Mouse (Mus musculus) cerebellum, adult (tissue): ENCODE results near the gene Ptms.
A peak's percentile ranks its signal among the peaks of the same experiment; 100 is the strongest.

Source experiments
- ATAC-seq: cut with Nextera tagmentation; 2 replicates; pipeline ENCODE4 v1.9.2; 2017; ENCODE audit warnings: mild to moderate bottlenecking, moderate library complexity, mixed read lengths; ENCODE audit not compliant: insufficient number of reproducible peaks, low FRiP score, low TSS enrichment

Ptms gene

DNA sequence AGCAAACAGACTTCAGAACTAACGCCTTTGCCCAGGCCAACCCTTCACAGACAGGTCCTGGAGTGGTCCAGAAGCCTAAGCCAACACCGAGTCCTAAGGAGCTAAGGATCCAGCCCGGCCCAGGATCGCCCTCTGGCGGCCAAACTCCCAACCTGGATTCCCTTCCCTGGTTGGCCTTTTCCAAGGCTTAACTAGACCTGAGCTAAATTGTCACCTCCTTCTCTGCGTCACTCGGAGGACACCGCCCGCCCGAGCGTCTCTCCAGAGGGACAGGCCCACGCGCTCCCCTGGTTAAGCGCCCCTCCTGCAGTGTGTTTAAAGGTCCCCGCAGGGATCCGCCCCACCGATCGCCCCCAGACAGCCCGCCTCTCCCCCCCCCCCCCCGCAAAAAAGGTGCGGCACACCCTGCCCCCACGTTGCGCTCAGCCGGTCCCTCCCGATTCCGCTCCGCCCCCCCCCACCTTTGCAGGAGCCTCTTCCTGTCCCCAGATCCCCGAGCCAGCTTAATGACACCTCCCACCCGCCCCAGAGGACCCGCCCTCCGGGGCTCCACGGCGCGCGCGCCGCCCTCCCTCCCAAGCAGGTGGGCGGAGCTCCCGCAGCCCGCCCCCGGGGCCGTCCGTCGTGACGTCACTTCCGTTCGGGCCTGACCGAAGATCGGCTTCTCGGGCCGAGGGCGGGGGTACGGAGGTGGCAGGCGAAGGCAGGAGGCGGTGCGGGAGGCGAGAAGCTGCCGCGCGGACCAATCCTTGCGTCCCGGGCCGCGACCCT is 11.0 kb upstream of the Ptms start, which contains the start of gene Mlf2:
Gene Mlf2, plus strand, starts transcription at position 633 of the 771 bp plus-strand sequence.
- peak; percentile 84 for ATAC-seq

GRCm38 (mm10) chr6:124930231-124930630 is 10.3 kb upstream of the Ptms start:
- ATAC-seq = 0 out of 2 replicates have a peak, but pooled peaks have one; percentile 0

GRCm38 (mm10) chr6:124925941-124926340 is 6.0 kb upstream of the Ptms start:
- no peak for ATAC-seq

GRCm38 (mm10) chr6:124925173-124925793 is 5.4 kb upstream of the Ptms start:
- ATAC-seq = no peak

DNA sequence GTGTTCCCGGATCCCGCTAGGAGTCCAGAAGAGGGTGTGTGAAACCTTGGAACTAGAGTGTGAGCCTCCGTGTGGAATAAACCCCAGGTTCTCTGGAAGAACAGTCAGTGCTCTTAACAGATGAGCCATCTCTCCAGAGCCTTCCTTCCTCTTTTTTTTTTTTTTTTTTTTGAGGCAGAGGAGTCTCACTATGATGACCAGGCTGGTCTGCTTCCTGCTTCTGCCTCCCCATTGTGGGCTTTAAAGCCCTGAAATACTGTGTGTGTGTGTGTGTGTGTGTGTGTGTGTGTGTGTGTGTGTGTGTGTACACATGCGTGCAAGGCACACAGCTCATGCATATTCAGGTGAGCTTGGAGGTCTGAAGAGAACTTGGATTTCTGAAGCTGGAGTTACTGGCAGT is 1.6 kb upstream of the Ptms start:
- ATAC-seq = no peak

DNA sequence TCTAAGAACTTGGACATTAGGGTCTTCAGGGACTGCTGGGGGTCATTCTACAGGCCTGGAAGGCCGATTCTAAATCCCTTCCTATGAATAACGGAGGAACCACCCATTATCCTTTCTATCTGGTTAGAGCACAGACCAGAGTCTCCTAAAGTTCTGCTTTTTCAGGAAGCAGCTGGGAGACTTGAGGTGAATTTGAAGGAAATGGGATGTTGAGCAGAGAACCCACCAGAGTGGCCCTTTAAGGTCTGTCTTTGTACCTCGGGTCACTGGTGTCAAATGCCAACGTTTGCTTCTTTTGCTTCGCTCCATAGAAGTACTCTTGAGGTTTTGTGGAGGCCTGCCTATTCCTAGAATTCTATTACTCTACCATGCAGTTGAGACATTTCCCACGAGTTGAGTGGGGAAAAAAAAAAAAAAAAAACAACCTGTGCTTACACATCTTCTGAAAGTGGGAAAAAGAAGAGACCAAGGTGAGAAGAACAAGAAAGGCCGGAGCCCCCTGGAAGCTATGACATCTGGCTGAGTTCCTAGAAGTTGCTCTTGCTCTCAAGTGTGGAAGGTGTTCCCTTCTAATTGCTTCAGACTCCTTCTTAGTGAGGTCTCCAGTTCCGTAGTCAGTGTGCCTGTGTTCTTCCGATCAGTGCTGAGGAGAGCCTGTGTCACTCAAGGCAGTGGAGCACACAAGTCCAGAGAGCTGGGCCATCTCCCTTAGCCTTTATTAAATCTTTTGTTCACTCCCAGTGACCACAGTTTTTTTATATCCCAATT is 599 bp upstream of the Ptms start:
- ATAC-seq = no peak

GRCm38 (mm10) chr6:124918890-124919627 is 844 bp downstream of the Ptms start:
- no peak for ATAC-seq

DNA sequence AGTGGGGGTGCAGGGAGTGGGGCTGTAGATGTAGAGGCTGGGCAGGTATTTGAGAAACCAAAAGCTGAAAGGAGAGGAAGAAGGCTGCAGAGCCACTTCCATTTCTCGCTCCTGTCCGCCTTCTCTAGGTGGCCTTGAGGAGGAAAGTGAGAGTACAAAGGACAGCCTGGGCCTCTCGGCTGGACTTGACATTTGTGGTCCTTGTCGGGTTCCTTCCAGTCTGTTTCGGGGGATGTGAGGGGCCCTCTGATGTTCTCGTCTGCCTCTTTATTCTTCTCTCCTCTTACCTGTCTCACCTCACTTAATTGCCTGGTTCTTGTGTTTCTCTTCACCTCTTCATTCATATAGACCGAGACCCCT is 1.6 kb downstream of the Ptms start:
- no peak for ATAC-seq

- ATAC-seq = peak; percentile 62
Measured at GRCm38 (mm10) chr6:124917518-124918330, 2.2 kb downstream of the Ptms start.

GRCm38 (mm10) chr6:124916695-124917517 is 3.0 kb downstream of the Ptms start:
- peak; percentile 36; the same call in 1 of the 2 replicates for ATAC-seq

DNA sequence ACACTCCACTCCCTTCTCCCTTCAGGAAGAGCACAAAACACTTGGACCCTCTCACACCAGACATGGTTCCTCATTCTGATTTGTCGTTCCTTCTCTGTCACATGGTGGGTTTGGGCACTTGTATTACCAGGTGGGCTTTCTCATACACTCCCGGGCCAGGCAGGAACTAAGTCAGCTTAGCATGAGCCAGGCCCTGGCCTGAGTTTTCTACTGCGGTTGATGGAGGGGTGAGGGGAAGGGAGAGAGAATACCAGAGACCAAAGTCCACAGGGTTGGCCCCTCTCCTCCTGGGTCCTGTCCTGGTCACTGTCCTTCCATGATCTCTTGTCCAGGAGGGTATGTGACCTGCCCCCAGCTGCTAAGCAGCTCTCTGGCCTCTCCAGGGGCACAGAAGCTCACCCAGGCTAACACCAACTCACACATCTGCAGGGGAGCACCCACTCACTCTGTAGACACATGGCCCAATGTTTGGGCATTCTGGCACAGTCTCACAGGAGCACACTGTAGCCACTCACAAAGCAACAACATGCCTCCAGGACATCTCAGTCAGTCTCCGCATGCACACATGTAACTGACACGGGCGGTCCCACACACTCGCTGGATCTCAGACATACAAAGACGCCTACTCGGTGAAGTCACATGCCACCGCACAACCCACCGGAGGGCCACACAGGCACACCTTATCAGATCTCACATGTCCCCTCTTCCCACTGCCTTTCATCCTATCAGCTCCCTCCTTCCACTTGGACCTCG is 3.8 kb downstream of the Ptms start:
- ATAC-seq = no peak

DNA sequence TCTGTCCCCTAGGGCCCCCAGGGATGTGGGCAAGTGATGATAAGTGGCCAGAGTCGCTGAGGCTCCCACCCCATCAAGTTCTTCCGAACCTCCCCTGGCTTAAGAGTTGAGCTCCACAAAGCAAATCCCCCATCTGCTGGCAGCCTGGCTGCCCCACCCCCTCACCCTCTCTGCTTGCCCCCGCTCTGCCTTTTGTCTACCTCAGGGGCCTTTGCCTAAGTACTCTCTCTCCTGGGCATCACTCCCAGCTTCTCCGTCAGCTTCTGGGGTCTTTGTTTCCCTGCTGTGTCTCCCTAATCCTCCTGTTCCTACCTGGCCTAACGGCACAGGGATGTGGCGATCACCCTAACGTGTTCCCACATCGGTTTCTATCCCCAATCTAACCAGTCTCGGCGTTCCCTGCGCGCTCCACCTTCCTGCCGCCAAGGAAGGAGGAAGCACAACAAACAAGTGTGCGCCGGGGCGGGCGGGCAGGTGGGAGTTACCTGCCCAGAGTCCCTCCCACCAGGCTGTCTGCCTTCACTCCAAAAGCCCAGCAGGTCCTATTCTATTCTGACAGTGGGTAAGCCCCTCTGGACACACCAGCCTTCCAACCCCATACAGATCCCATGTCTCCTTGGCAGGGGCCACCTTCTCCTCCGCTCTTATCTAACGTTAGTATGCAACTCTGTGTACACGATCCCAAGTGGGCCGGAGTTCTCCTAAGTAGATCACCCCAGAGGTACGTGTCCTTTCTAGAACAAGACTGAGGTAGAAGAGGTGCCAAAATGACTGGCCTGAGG is 4.6 kb downstream of the Ptms start:
- no peak for ATAC-seq

DNA sequence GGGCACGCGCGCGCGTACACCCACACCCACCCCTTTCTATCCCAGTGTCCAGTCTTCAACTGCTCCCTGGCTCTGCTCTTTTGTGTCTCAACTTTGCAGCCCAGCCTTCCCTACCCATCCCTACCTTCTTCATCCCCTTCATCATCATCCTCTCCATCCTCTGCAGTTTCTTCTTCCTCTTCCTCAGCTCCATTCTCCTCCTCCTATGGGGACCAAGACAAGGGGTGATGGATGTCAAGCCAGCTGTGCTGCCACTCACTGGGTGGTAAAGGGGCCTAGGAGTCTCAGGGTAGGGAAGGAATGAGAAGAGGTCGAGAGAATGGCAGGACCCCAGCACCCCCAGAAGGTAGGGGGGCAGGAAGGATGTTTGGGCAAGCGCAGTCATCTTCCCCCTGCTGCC is 5.4 kb downstream of the Ptms start:
- no peak for ATAC-seq

- no peak for ATAC-seq
Measured at GRCm38 (mm10) chr6:124913721-124914285, 6.1 kb downstream of the Ptms start.

- ATAC-seq = no peak
Measured at GRCm38 (mm10) chr6:124913214-124913613, 6.7 kb downstream of the Ptms start.

DNA sequence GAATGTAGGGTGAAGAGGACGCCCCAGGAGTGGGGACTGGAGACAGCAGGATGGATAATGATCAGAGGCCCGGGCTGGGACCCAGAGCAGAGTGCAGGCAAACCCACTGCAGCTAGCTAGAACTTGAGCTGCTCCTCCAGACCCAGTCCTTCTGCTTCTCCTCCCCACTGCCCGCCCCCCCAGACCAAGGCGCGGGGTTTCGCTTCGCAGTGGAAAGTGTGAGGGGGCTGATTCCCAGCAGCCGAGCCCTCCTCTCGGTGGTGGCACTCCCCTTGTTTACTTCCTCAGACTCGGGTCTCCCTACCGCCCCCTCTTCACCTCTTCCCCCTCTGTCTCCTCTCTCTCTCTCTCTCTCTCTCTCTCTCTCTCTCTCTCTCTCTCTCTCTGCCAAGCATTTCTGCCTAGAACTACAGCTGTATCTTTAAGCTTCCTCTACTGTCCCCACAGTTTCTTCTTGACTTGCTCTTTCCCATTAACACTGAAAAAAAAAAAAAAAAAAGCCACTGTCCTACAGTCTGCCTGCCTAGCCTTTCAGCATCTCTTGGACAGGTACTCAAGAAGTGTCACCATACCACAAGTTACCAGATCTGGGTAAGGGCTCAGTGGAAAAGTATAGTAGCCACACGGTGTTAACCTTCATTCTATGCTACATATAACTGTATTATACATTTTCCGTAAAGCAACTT is 8.2 kb downstream of the Ptms start, which contains the start of gene Lag3:
Gene Lag3, minus strand, starts transcription at position 173 of the 686 bp plus-strand sequence.
- ATAC-seq = no peak
